ENCODE assay signal across 9 mouse cellular contexts in the genomic region with DNA sequence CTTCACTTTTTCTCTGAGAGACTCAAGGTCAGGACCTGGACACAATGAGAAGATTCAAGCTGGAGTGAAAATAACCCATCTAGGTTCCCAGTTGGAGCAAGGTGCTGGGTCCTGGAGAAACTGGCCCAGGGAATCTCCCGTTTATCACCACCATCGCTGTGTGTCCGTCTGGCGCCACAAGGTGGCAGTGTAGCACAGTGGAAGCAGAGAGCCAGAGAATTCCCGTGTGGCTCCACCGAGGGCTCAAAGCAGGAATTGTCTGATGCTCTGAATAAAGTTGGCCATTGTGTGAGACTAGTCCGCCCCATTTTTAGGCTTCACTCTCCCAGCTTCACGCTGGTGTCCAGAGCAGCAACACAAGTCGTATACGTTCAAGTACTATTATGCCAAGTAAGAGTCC. TPM values are rescaled to one million over a fixed set of nuclear protein-coding genes. Genes with fewer than 3 reads are reported as not detected.
DNase-seq lines count a peak whose midpoint lies in the region; ATAC-seq lines count a peak whose summit lies in the region.
"Had no signal": no experiment of that assay in that cellular context is flagged by ENCODE, and none has a peak within 500 bp of the region (broad histone marks: within the 10 kb centered on the region; RNA-seq: fewer than 3 reads in every experiment).

No protein-coding gene starts in this region.

- H3K4me2 ChIP-seq in midbrain, embryonic 16.5 days (ENCODE audit: low read length) = no peak overlapping the region
- H3K4me2 ChIP-seq: embryonic facial prominence, embryonic 12.5 days had no signal

- no peak overlapping the region for H3K27ac ChIP-seq in midbrain, embryonic 16.5 days (ENCODE audit: low read length)
- H3K27ac ChIP-seq: embryonic facial prominence, embryonic 12.5 days had no signal

- ATAC-seq in midbrain, embryonic 16.5 days = peak; percentile 70; the same call in 1 of the 2 replicates

- no peaks in the 10 kb centered on the region for H3K27me3 ChIP-seq in midbrain, embryonic 16.5 days (ENCODE audit: control insufficient read depth, insufficient read depth, low read depth, low read length)
- H3K27me3 ChIP-seq: embryonic facial prominence, embryonic 12.5 days had no signal

- 5% methylated on average over 10 of the region's 10 CpGs for WGBS in midbrain, embryonic 16.5 days

- intact Hi-C loops in left cerebral cortex, postnatal 25 days (cut with DNase I) = no loop called here

- H3K9me3 ChIP-seq in midbrain, embryonic 16.5 days (replicated peaks; ENCODE audit: control insufficient read depth, low read length, poor library complexity, severe bottlenecking) = no peaks in the 10 kb centered on the region

- no peaks in the 10 kb centered on the region for H3K4me1 ChIP-seq in midbrain, embryonic 16.5 days (ENCODE audit: control insufficient read depth, insufficient read depth, low read length)
- H3K4me1 ChIP-seq: embryonic facial prominence, embryonic 12.5 days had no signal

- H3K36me3 ChIP-seq in midbrain, embryonic 16.5 days (ENCODE audit: control insufficient read depth, insufficient read depth, low read length) = no peaks in the 10 kb centered on the region
- H3K36me3 ChIP-seq: embryonic facial prominence, embryonic 12.5 days had no signal

- H3K4me3 ChIP-seq in midbrain, embryonic 16.5 days (ENCODE audit: low read depth, low read length) = no peak overlapping the region
- H3K4me3 ChIP-seq: embryonic facial prominence, embryonic 12.5 days had no signal

- no peak overlapping the region for H3K9ac ChIP-seq in midbrain, embryonic 16.5 days (ENCODE audit: low read depth, low read length)
- H3K9ac ChIP-seq: embryonic facial prominence, embryonic 12.5 days had no signal

- peak; percentile 39 for DNase-seq in ovary, postnatal 14 days (ENCODE audit: low spot score)
- no peak for DNase-seq in ovary, adult 18-20 months (ENCODE audit: low spot score)
- peak; percentile 16 for DNase-seq in cerebellum, adult 9-10 months
- DNase-seq in frontal cortex, postnatal 25 days (ENCODE audit: low spot score in 2 of 2) = peak; percentile 56 to 76
- DNase-seq in kidney, adult 18-20 months = peak; percentile 79
- DNase-seq in left cerebral cortex, postnatal 25 days (ENCODE audit: low spot score in 2 of 2) = peak; percentile 75 to 76
- peak; percentile 19 for DNase-seq in thymus, postnatal 0 days (ENCODE audit: low spot score)

RNA-seq across cellular contexts. Expression of gene Klk4, which starts 7.7 kb away (rescaled TPM):
- total RNA-seq in left cerebral cortex, postnatal 25 days (2021) = not detected
- 0.39 TPM in 1 of 2 replicates, not detected in the other for polyA plus RNA-seq in midbrain, embryonic 16.5 days (2015; fragmentation: Nextera tagmentation; extraction: Ambion mirVana)
- 0.65 and 1.4 TPM in 2 replicates for polyA plus RNA-seq in thymus, postnatal 0 days (2015; fragmentation: Nextera tagmentation; extraction: Ambion mirVana)

RNA-seq across cellular contexts. Expression of gene Klk5, which starts 31.5 kb away (rescaled TPM):
- total RNA-seq in left cerebral cortex, postnatal 25 days (2021) = not detected
- polyA plus RNA-seq in midbrain, embryonic 16.5 days (2015; fragmentation: Nextera tagmentation; extraction: Ambion mirVana) = not detected in 2 replicates
- 0.84 and 0.91 TPM in 2 replicates for polyA plus RNA-seq in thymus, postnatal 0 days (2015; fragmentation: Nextera tagmentation; extraction: Ambion mirVana)
- polyA plus RNA-seq: embryonic facial prominence, embryonic 12.5 days had no signal

RNA-seq across cellular contexts. Expression of gene Klk6, which starts 48.9 kb away (rescaled TPM):
- total RNA-seq in left cerebral cortex, postnatal 25 days (2021) = 1 to 10 TPM; 1.0 to 1.4 TPM
- not detected in 2 replicates for polyA plus RNA-seq in midbrain, embryonic 16.5 days (2015; fragmentation: Nextera tagmentation; extraction: Ambion mirVana)
- 0.92 and 1.7 TPM in 2 replicates for polyA plus RNA-seq in thymus, postnatal 0 days (2015; fragmentation: Nextera tagmentation; extraction: Ambion mirVana)
